Mouse (Mus musculus) liver, embryonic 13.5 days (tissue): ENCODE data around the gene Iscu. TPM values are rescaled to one million over a fixed set of nuclear protein-coding genes. Genes with fewer than 3 reads are reported as not detected.
A peak's percentile ranks its signal among the peaks of the same experiment; 100 is the strongest.

Experiments used
- ATAC-seq: fragments of 200-750 bp; cut with Nextera tagmentation; 2 replicates; pipeline ENCODE4 v1.8.0; 2017; ENCODE audit warnings: low read depth, mild to moderate bottlenecking, moderate number of reproducible peaks, moderate library complexity
- DNase-seq: peaks from one replicate; pipeline ENCODE4 v3.0.0; 2022
- H3K27ac ChIP-seq: fragments of 300-500 bp; sonication (generic); 2 replicates; pipeline ENCODE4 v1.5.1; 2015; ENCODE audit warnings: moderate library complexity, mild to moderate bottlenecking, inconsistent platforms
- H3K27me3 ChIP-seq: fragments of 300-500 bp; sonication (generic); 2 replicates; pipeline ENCODE4 v1.6.1; 2015; ENCODE audit warnings: mild to moderate bottlenecking, inconsistent platforms
- H3K36me3 ChIP-seq: fragments of 300-500 bp; sonication (generic); 2 replicates; pipeline ENCODE4 v1.6.1; 2015; ENCODE audit warnings: mild to moderate bottlenecking, inconsistent platforms
- H3K4me1 ChIP-seq: fragments of 300-500 bp; sonication (generic); replicated peaks from 2 replicates; pipeline ENCODE4 v1.6.1; 2015; ENCODE audit warnings: inconsistent platforms
- H3K4me2 ChIP-seq: fragments of 300-500 bp; sonication (generic); 2 replicates; pipeline ENCODE4 v1.6.1; 2015; ENCODE audit warnings: inconsistent platforms, mild to moderate bottlenecking, moderate library complexity
- H3K4me3 ChIP-seq: fragments of 300-500 bp; sonication (generic); replicated peaks from 2 replicates; pipeline ENCODE4 v1.5.1; 2015; ENCODE audit warnings: mild to moderate bottlenecking, inconsistent platforms
- H3K9ac ChIP-seq: fragments of 300-500 bp; sonication (generic); 2 replicates; pipeline ENCODE4 v1.6.1; 2015; ENCODE audit warnings: mild to moderate bottlenecking, inconsistent platforms
- H3K9me3 ChIP-seq: fragments of 300-500 bp; sonication (generic); replicated peaks from 2 replicates; pipeline ENCODE4 v1.6.1; 2016; ENCODE audit warnings: inconsistent platforms
- WGBS: fragments of 180-500 bp; shearing (Covaris S2); methylation state at CpG from one replicate; pipeline ENCODE4 v1.1.7; 2015; ENCODE audit not compliant: insufficient replicate concordance; 5-methylcytosine and 5-hydroxymethylcytosine counted together
- polyA plus RNA-seq: library from polyadenylated mRNA; unstranded; fragments of >200 nt; fragmentation: Nextera tagmentation; extraction: Ambion mirVana; gene quantifications from 2 replicates; pipeline ENCODE4 v1.2.1, GENCODE M21; 2015

Gene Iscu
- polyA plus RNA-seq, 1 experiment from 2014 or later, result 104 TPM

- H3K27ac ChIP-seq, result peak overlapping the region; percentile 89
- 66% methylated on average over 5 of the region's 5 CpGs for WGBS
- ATAC-seq (no peak), DNase-seq (no peak)
- 0 out of 2 replicates have a peak overlapping the region, but pooled peaks have one; percentile 76 for H3K4me3 ChIP-seq
- no peaks in the 10 kb centered on the region for H3K27me3 ChIP-seq
- no peaks in the 10 kb centered on the region for H3K9me3 ChIP-seq
- peaks cover 21% of the 10 kb centered on the region for H3K36me3 ChIP-seq
- peak overlapping the region; percentile 74; the same call in 1 of the 2 replicates for H3K9ac ChIP-seq
- peaks cover 26% of the 10 kb centered on the region for H3K4me1 ChIP-seq
- H3K4me2 ChIP-seq, result peak overlapping the region; percentile 83
These were observed 38.2 kb upstream of the Iscu start for GRCm38 (mm10) chr5:113734376-113734775.

GRCm38 (mm10) chr5:113735023-113735344 is 37.6 kb upstream of the Iscu start:
- H3K4me3 ChIP-seq, result peak overlapping the region; percentile 76
- H3K4me2 ChIP-seq, result peak overlapping the region; percentile 83
- no peak for DNase-seq
- ATAC-seq, result peak; percentile 47; the same call in 1 of the 2 replicates
- peaks cover 26% of the 10 kb centered on the region for H3K4me1 ChIP-seq
- peak overlapping the region; percentile 89 for H3K27ac ChIP-seq
- H3K9ac ChIP-seq, result peak overlapping the region; percentile 74
- WGBS, result 33% methylated on average over 7 of the region's 7 CpGs
- H3K36me3 ChIP-seq, result peaks cover 27% of the 10 kb centered on the region
- no peaks in the 10 kb centered on the region for H3K27me3 ChIP-seq
- no peaks in the 10 kb centered on the region for H3K9me3 ChIP-seq

- Histone ChIP-seq H3K4me2 (peak within 1 kb of the TSS; percentile 89), H3K27ac (peak within 1 kb of the TSS; percentile 89), H3K9me3 (no peaks in the 10 kb centered on the region), H3K27me3 (no peaks in the 10 kb centered on the region), H3K4me1 (peaks cover 26% of the 10 kb centered on the region), H3K4me3 (peak within 1 kb of the TSS; percentile 76), H3K36me3 (peaks cover 32% of the 10 kb centered on the region), H3K9ac (peak within 1 kb of the TSS; percentile 80)
- DNase-seq, result peak; percentile 93
- WGBS, result 1% methylated on average over 71 of the region's 71 CpGs
- ATAC-seq, result peak; percentile 96
These were observed 37.0 kb upstream of the Iscu start, which contains the start of gene Ficd for GRCm38 (mm10) chr5:113735345-113736112. Gene Ficd, plus strand, starts transcription at chr5:113735803.

- Histone ChIP-seq H3K9ac (peak overlapping the region; percentile 80), H3K9me3 (no peaks in the 10 kb centered on the region), H3K27me3 (no peaks in the 10 kb centered on the region), H3K4me1 (peaks cover 26% of the 10 kb centered on the region), H3K4me2 (peak overlapping the region; percentile 89), H3K36me3 (peaks cover 38% of the 10 kb centered on the region), H3K27ac (peak overlapping the region; percentile 89), H3K4me3 (peak overlapping the region; percentile 76)
- no peak for ATAC-seq
- DNase-seq, result no peak
- 5% methylated on average over 10 of the region's 10 CpGs for WGBS
These were observed 36.4 kb upstream of the Iscu start for GRCm38 (mm10) chr5:113736113-113736502.

- Histone ChIP-seq H3K4me2 (peak overlapping the region; percentile 89), H3K9me3 (no peaks in the 10 kb centered on the region), H3K27me3 (no peaks in the 10 kb centered on the region), H3K4me1 (peaks cover 26% of the 10 kb centered on the region), H3K9ac (peak overlapping the region; percentile 80), H3K27ac (peak overlapping the region; percentile 89), H3K4me3 (peak overlapping the region; percentile 76), H3K36me3 (peaks cover 44% of the 10 kb centered on the region)
- no peak for ATAC-seq
- no peak for DNase-seq
- 41% methylated on average over 15 of the region's 15 CpGs for WGBS
These were observed 35.9 kb upstream of the Iscu start for GRCm38 (mm10) chr5:113736522-113737164.

GRCm38 (mm10) chr5:113737607-113738237 is 34.8 kb upstream of the Iscu start:
- ATAC-seq, result no peak
- Histone ChIP-seq H3K4me2 (no peak overlapping the region), H3K4me1 (peaks cover 26% of the 10 kb centered on the region), H3K36me3 (peaks cover 54% of the 10 kb centered on the region), H3K9me3 (no peaks in the 10 kb centered on the region), H3K27ac (no peak overlapping the region), H3K4me3 (no peak overlapping the region), H3K9ac (no peak overlapping the region), H3K27me3 (no peaks in the 10 kb centered on the region)
- DNase-seq, result no peak
- WGBS, result 85% methylated on average over 11 of the region's 11 CpGs

GRCm38 (mm10) chr5:113747629-113748028 is 24.9 kb upstream of the Iscu start:
- ATAC-seq (no peak), DNase-seq (no peak)
- H3K27me3 ChIP-seq, result no peaks in the 10 kb centered on the region
- H3K27ac ChIP-seq, result no peak overlapping the region
- no peaks in the 10 kb centered on the region for H3K9me3 ChIP-seq
- peaks cover 100% of the 10 kb centered on the region for H3K36me3 ChIP-seq
- no peak overlapping the region for H3K4me3 ChIP-seq
- 91% methylated on average over 5 of the region's 5 CpGs for WGBS
- no peaks in the 10 kb centered on the region for H3K4me1 ChIP-seq
- no peak overlapping the region for H3K4me2 ChIP-seq
- H3K9ac ChIP-seq, result no peak overlapping the region

GRCm38 (mm10) chr5:113748556-113749331 is 23.8 kb upstream of the Iscu start:
- H3K27ac ChIP-seq, result no peak overlapping the region
- WGBS, result 90% methylated on average over 13 of the region's 13 CpGs
- H3K9me3 ChIP-seq, result no peaks in the 10 kb centered on the region
- H3K9ac ChIP-seq, result no peak overlapping the region
- H3K4me2 ChIP-seq, result no peak overlapping the region
- no peaks in the 10 kb centered on the region for H3K4me1 ChIP-seq
- H3K36me3 ChIP-seq, result peaks cover 100% of the 10 kb centered on the region
- no peak for ATAC-seq
- H3K27me3 ChIP-seq, result no peaks in the 10 kb centered on the region
- no peak overlapping the region for H3K4me3 ChIP-seq
- DNase-seq, result no peak

GRCm38 (mm10) chr5:113751521-113752157 is 20.9 kb upstream of the Iscu start:
- peaks cover 100% of the 10 kb centered on the region for H3K36me3 ChIP-seq
- WGBS, result 79% methylated on average over 9 of the region's 9 CpGs
- DNase-seq (no peak), ATAC-seq (no peak)
- no peaks in the 10 kb centered on the region for H3K27me3 ChIP-seq
- no peaks in the 10 kb centered on the region for H3K9me3 ChIP-seq
- no peak overlapping the region for H3K27ac ChIP-seq
- H3K4me1 ChIP-seq, result no peaks in the 10 kb centered on the region
- H3K9ac ChIP-seq, result no peak overlapping the region
- H3K4me3 ChIP-seq, result no peak overlapping the region
- H3K4me2 ChIP-seq, result no peak overlapping the region

GRCm38 (mm10) chr5:113755347-113756030 is 17.1 kb upstream of the Iscu start:
- no peak overlapping the region for H3K27ac ChIP-seq
- no peak overlapping the region for H3K4me3 ChIP-seq
- no peak overlapping the region for H3K4me2 ChIP-seq
- ATAC-seq (no peak), DNase-seq (no peak)
- H3K9me3 ChIP-seq, result no peaks in the 10 kb centered on the region
- 82% methylated on average over 15 of the region's 15 CpGs for WGBS
- H3K36me3 ChIP-seq, result peaks cover 100% of the 10 kb centered on the region
- H3K4me1 ChIP-seq, result no peaks in the 10 kb centered on the region
- H3K27me3 ChIP-seq, result no peaks in the 10 kb centered on the region
- no peak overlapping the region for H3K9ac ChIP-seq
